Mouse (Mus musculus) lung, postnatal 10 days (tissue): ENCODE results near the gene Ddx3x.
"Not testable (repeated sequence)": the region's sequence is repeated elsewhere in the genome, so short reads cannot be mapped to it uniquely, and the experiment has no call there.

ENCODE experiments used
- DNase-seq: peaks from one replicate; pipeline ENCODE4 v3.0.0; 2021

Ddx3x gene

DNA sequence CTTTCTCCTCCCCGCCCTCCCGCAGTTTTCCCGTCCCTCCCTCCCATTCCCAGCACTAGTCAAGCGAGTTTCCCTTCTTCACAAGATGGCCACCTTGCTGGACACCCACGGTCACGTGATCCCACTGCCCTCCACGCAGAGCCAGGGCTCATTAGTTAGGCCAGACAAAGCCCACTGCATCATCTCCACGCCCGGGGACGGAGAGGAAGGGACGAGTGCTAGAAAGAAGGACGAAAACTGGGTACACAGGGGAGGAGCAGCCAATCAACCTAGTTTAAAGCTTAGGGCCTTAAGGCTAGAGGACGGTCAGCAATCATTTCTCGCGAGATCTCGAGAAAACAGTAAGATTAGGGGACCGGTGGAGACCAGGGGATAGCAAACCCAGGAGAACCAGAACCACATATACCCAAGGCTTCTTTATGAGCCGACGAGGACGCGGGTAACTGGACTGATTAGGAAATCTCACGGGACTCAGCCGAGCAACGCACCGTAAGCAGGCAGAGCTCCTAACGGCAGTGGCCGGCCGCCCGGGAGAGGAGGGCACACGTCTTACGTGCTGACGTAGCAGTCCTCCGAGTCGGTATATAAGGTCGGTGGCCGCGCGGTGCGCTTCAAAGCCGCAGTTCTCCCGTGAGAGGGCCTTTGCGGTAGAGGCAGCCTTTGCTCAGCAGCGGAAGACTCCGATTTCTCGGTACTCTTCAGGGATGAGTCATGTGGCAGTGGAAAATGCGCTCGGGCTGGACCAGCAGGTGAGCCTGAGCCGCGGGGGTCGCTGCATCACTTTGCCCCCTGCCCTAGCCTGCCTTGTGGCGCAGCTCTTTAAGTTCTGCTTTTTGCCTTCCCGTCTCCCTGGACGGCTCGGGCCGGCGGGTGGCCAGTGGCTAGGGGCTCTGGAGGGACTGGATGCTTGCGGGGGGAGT lies at the start of gene Ddx3x:
Gene Ddx3x (plus strand): TSS at position 562 of the 920 bp plus-strand sequence.
- DNase-seq: peak; percentile 92

DNA sequence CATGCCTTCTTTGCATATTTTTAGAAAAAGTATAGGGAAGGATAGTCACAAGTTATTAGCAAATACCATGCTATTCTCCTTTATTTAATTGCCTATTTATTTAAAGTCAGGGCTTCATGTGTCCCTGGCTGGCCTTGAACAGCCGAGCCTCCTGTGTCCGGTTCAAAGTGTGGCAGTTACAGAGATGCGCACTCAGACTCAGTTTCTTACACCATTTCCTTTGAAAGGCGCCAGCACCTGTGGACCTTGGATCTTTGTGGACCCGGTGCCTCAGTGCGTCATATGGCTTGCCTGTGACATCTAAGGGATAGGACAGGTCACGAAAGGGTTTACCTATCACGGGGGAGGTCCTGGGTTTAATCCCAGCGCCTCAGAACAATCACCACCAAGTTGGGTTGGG lies 49.5 kb upstream of the Ddx3x start:
- no peak for DNase-seq

- DNase-seq: not testable (repeated sequence)
Observed at GRCm38 (mm10) chrX:13232834-13233233, 47.9 kb upstream of the Ddx3x start.

- DNase-seq: no peak
Observed at GRCm38 (mm10) chrX:13233631-13234030, 47.1 kb upstream of the Ddx3x start.

DNA sequence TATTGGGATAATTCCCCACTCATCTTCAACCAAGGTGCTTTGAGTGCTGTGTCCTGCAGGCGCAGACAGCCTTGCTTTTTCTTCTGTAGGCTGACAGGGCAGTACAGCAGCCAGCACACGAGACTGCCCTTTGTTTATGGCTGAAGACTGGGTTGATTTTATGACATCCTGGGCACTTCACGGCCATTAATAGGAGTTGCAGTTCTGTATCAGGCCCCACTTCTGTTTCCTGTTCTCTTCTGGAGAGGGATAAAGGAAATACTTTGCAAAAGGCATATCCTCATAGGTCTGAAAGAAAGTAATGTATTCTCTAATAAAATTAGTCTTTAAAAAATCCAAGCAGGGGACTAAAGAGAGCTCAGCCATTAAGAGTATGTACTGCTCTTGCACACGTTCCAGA lies 46.1 kb upstream of the Ddx3x start:
- DNase-seq: no peak

- peak; percentile 29 for DNase-seq
Observed at GRCm38 (mm10) chrX:13236100-13236568, 44.6 kb upstream of the Ddx3x start.

DNA sequence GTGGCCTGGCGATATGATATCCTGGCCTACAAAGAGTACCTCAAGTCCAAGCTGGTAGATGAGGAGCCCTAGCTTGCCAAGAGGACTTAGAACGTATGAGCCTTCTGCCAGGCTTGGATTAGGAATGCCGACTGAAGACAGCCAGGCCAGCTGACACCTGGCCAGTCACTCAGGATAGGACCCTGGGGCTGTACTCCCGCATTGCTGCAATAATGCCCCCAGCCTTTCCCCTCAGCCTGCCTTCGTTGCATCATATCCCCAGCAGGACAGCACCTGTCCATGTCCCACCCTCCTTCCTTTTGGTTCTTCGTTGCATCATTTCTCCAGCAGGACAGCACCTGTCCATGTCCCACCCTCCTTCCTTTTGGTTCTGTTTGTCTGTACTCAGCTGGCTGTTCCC lies 41.3 kb upstream of the Ddx3x start:
- DNase-seq: no peak

DNA sequence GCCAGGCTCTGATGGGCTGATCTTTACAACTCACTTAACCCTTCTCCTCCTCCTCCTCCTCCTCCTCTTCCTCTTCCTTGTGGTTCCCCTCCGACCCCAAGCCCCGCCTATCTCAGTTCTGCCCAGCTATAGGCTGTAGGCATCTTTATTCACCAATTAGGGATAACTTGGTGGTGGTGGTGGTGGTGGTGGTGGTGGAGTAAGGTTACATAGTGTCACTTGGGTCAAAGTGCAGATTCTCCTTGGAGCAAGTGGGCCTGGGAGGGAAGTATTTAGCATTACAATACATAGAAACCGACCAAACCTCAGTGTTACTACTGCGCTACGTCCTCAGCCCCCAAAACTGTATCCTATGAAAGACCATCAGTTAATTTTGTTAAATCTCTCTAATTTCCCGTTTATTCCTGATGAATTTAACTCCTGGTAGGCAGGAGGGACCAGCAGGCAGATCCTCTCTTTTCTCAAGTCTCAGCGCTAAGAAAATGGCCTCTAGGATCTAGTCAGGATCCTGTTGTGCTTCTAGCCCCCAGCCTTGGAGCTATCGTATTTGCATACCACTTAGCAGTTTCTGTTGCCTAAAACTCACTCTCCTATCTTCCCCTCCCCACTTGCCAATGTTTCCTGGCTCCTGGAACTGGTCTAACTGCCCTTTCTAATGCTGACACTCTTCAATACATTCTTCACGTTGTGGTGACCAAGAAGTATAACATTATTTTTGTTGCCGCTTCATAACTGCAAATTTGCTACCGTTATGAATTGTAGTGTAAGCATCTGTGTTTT lies 39.9 kb upstream of the Ddx3x start:
- DNase-seq: no peak

- DNase-seq: peak; percentile 13
Observed at GRCm38 (mm10) chrX:13241426-13242319, 39.1 kb upstream of the Ddx3x start.

DNA sequence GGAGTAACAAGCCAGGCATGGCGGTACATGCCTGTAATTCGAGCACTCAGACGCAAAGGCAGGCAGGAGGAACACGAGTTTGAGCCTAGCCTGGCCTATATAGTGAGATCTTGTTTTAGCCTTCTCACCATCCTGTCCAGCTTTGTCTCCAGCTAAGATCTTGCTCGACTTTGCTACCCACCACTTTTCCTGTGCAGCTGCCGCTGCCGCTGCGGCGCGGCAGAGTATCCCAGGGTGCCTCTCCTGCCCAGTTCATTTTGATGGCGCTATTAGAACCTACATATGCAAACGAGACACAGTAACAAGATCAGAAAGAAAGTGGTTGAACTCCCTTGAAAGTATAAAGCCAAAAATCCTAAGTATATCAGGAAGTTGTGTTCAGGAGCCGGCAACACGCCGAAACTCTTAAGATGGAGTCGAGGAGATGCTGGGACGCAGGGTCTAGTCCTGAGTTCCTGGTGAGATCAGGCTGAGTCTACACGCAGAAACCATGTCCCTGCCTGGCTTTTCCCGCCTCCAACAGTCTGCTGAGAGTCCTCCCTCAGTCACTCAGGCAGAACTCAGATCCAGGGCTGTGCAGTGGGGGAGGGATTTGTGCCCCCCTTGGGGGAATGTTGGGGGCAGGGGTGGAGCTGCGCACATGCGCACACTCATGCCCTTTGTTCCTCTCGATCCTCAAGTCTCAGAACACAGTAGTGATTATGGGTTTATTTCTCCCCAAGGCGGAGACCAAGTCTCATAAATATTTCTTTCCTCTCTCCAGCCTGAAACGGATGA lies 38.3 kb upstream of the Ddx3x start:
- peak; percentile 93 for DNase-seq

- DNase-seq: no peak
Observed at GRCm38 (mm10) chrX:13243133-13244123, 37.3 kb upstream of the Ddx3x start.

DNA sequence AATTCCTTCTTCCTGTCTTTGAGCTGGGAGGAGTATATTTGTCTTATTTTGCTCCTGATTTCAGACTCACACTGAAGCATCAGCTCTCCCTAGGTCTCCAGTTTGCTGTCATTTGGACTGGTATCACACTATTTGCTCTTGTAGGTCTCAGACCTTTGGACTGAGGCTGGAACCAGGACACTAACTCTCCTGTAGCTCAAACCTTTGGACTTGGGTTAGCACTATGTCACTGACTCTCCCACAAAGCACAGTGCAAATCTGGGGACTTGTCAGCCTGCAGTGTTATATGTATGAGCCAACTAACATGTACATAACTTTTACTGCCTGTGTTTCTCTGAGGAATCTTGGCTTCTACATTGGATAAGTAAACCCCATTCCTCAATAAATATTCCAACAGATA lies 36.2 kb upstream of the Ddx3x start:
- DNase-seq: no peak

DNA sequence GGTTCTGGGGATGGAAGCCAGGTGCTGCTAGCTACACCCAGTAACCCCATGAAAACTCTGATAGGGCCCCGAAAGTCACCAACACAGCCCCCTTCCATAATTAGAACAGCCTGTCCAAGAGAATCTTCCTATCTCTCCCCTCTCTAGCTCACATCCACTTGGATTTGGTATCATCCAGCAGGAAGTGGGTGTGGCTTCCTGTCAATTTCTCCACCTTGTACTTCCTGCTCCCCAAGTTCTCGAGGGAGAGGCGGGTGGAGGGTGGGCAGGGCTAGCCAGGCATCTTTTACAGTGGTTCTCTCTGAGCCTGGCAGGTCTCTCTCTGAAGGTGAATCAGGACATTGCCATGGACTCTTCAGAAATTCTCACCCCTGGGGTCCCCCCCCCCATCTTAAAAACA lies 35.7 kb upstream of the Ddx3x start:
- DNase-seq: peak; percentile 69

- no peak for DNase-seq
Observed at GRCm38 (mm10) chrX:13251683-13252082, 29.1 kb upstream of the Ddx3x start.

DNA sequence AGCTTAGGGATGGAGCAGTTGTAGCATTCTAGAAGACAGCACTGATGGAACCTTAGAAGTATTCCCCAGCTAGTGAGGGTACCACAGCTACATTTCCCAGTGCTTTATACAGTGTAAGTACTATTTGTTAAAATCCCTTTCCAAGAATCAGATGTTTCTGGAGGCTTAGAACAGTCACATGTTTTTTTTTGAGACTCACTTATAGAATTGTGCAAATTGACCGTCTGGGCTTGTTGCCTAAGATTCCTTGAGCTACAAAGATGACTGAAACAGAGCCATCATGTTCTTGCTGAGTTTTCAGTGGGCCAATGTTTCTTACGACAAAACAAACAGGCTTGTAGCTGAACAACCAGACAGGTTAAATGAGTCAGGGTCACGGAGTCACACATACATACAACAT lies 26.5 kb upstream of the Ddx3x start:
- no peak for DNase-seq

- DNase-seq: no peak
Observed at GRCm38 (mm10) chrX:13263356-13263755, 17.4 kb upstream of the Ddx3x start.

DNA sequence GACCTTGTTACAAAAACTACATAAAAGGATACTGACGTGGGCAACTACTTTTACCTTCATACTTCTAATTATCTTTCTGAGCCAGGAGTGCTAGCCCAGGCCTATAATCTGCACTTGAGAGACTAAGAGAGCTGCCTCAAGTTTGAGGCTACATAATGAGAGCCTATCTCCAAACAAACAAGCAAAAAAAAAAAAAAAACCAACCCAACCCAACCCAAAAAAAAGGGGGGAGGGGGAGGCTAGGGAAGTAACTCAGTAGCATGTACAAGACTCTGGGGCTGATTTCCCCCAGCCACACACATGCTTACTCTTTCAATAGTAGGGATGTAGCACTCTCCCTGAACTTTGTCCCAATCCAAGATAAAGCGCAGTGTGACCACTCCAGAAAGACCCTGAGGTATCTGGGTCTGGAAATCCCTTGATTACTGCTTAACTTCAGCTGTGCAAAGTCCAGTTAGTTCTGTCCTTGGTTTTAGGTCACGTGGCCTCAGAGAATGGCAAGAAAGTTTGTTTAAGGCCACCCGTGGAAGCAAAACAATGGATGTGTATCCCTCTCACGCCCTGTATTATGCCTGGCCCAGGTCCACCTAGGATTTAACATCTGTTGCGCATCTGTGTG lies 5.1 kb upstream of the Ddx3x start:
- DNase-seq: no peak

- DNase-seq: no peak
Observed at GRCm38 (mm10) chrX:13278996-13279395, 1.8 kb upstream of the Ddx3x start.

- peak; percentile 36 for DNase-seq
Observed at GRCm38 (mm10) chrX:13280037-13280408, 747 bp upstream of the Ddx3x start.
